Comparison of ENCODE assay signal across 18 mouse cellular contexts in the genomic region with DNA sequence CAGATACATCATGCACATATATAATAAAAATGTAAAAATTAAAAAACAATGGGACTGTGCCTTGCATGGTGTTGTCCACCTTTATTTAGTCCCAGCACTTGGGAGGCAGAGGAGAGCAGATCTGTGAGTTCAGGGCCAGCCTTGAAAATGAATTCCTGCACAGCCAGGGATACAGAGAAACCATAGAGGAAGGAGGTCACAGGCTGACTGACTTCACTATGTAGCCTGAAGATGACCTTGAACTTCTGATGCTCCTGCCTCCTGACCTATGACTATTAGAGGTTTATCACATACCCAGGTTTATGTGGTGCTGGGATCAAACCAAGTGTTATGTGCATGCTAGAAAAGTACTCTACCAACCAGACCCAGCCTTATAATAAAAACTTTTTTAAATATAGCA.
"Had no signal": no experiment of that assay in that cellular context is flagged by ENCODE, and none has a peak within 500 bp of the region (broad histone marks: within the 10 kb centered on the region; RNA-seq: fewer than 3 reads in every experiment).

No protein-coding gene starts in this region.

- ATAC-seq: midbrain, embryonic 16.5 days had no signal

- H3K4me2 ChIP-seq: lung, embryonic 14.5 days; neural tube, embryonic 13.5 days; neural tube, embryonic 15.5 days had no signal

- H3K4me3 ChIP-seq: midbrain, embryonic 10.5 days; myocyte; neural tube, embryonic 13.5 days; neural tube, embryonic 15.5 days had no signal

- H3K27me3 ChIP-seq: neural tube, embryonic 13.5 days; neural tube, embryonic 15.5 days had no signal

- DNase-seq: lung, adult 18-20 months; lung, embryonic 14.5 days; lung, postnatal 10 days; lung, postnatal 4 days; midbrain, embryonic 14.5 days; retina, postnatal 1 day; right cerebral cortex, adult 18-20 months; right cerebral cortex, postnatal 25 days; right cerebral cortex, postnatal 4 days; spleen, adult 18-20 months; thymus, adult 18-20 months; thymus, postnatal 14 days; thymus, postnatal 4 days had no signal

- H3K9ac ChIP-seq: lung, embryonic 14.5 days; neural tube, embryonic 13.5 days; neural tube, embryonic 15.5 days had no signal

- H3K9me3 ChIP-seq: midbrain, embryonic 10.5 days; neural tube, embryonic 13.5 days; neural tube, embryonic 15.5 days had no signal

- H3K27ac ChIP-seq: midbrain, embryonic 10.5 days; neural tube, embryonic 13.5 days; neural tube, embryonic 15.5 days had no signal

- H3K4me1 ChIP-seq: neural tube, embryonic 13.5 days; neural tube, embryonic 15.5 days had no signal
